Mouse (Mus musculus): Measurements from ENCODE around the gene 4930467E23Rik. TPM values are rescaled to one million over a fixed set of nuclear protein-coding genes. Genes with fewer than 3 reads are reported as not detected.
"Not testable (repeated sequence)": the region's sequence is repeated elsewhere in the genome, so short reads cannot be mapped to it uniquely, and the experiment has no call there.

4930467E23Rik gene
- polyA plus RNA-seq, 1 experiment from 2014 or later = not detected

DNA sequence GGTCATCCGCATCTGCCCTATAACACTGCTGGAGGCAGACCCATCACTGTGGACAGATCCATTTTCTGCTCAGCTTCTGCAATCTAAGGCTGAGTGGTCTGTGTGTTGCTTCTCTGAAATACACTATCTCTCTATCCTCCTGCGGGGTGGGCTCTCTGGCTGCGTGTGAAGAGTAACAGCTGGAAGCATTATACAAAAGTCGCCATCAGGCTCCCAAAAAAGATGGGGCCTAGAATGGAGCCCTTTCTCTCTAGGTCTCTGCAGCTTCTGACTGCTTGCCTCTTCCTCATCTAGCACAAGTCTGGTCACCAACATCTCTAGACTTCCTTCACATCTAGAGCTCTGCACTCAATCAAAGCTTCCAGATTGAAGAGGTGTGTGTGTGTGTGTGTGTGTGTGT is 50.8 kb downstream of the 4930467E23Rik start:
- H3K4me2 ChIP-seq; H3K27ac ChIP-seq (ENCODE audit: low read depth); H3K9me3 ChIP-seq (ENCODE audit: low read depth, low read length); H3K4me1 ChIP-seq (ENCODE audit: insufficient read depth); ATAC-seq (ENCODE audit: insufficient read depth); H3K9ac ChIP-seq; H3K4me3 ChIP-seq (ENCODE audit: low read depth, low read length); H3K27me3 ChIP-seq (ENCODE audit: insufficient read depth, low read length); H3K36me3 ChIP-seq (ENCODE audit: insufficient read depth): not testable (repeated sequence)
- peak; percentile 6 for DNase-seq
- 81% methylated on average over 4 of the region's 4 CpGs for WGBS

GRCm38 (mm10) chr8:19780658-19781057 is 51.3 kb downstream of the 4930467E23Rik start:
- not testable (repeated sequence) for H3K27me3 ChIP-seq (ENCODE audit: insufficient read depth, low read length); H3K4me3 ChIP-seq (ENCODE audit: low read depth, low read length); DNase-seq

GRCm38 (mm10) chr8:19781328-19782114 is 52.1 kb downstream of the 4930467E23Rik start:
- not testable (repeated sequence) for H3K27me3 ChIP-seq (ENCODE audit: insufficient read depth, low read length); ATAC-seq (ENCODE audit: insufficient read depth); DNase-seq; H3K36me3 ChIP-seq (ENCODE audit: insufficient read depth); H3K27ac ChIP-seq (ENCODE audit: low read depth); H3K4me3 ChIP-seq (ENCODE audit: low read depth, low read length); H3K4me1 ChIP-seq (ENCODE audit: insufficient read depth); H3K9ac ChIP-seq; H3K4me2 ChIP-seq; H3K9me3 ChIP-seq (ENCODE audit: low read depth, low read length)
- 90% methylated on average over 2 of the region's 5 CpGs for WGBS

More at GRCm38 (mm10) chr8:19780658-19781057, 51.3 kb downstream of the 4930467E23Rik start:
- not testable (repeated sequence) for H3K4me2 ChIP-seq; H3K4me1 ChIP-seq (ENCODE audit: insufficient read depth); H3K27ac ChIP-seq (ENCODE audit: low read depth); H3K9me3 ChIP-seq (ENCODE audit: low read depth, low read length); H3K36me3 ChIP-seq (ENCODE audit: insufficient read depth); H3K9ac ChIP-seq; ATAC-seq (ENCODE audit: insufficient read depth)

DNA sequence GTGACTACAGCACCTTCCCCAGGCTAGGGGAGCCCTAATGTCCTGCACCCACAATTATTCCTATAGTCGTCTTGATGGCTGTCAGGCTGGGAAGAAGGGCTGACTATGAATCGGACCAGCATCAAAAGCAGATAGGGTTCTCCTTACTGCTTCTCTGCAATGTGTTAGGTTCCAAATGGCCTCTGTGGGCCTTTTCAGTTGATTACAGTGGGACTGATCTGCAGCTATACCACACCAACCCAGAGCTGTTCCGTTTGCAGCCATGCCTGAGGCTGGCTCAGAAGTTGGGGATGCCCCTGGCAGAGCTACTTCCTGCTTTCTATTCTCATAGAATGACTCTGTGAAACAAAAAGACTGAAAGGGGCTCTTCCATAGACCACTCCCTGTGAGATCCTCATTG is 53.4 kb downstream of the 4930467E23Rik start:
- not testable (repeated sequence) for H3K27ac ChIP-seq (ENCODE audit: low read depth); ATAC-seq (ENCODE audit: insufficient read depth); H3K4me2 ChIP-seq; H3K4me3 ChIP-seq (ENCODE audit: low read depth, low read length); H3K4me1 ChIP-seq (ENCODE audit: insufficient read depth); DNase-seq; H3K9ac ChIP-seq; H3K9me3 ChIP-seq (ENCODE audit: low read depth, low read length); H3K27me3 ChIP-seq (ENCODE audit: insufficient read depth, low read length); H3K36me3 ChIP-seq (ENCODE audit: insufficient read depth)
- 75% methylated on average over 3 of the region's 3 CpGs for WGBS

- not testable (repeated sequence) for H3K36me3 ChIP-seq (ENCODE audit: insufficient read depth); H3K9ac ChIP-seq; DNase-seq; ATAC-seq (ENCODE audit: insufficient read depth); H3K4me1 ChIP-seq (ENCODE audit: insufficient read depth); H3K27me3 ChIP-seq (ENCODE audit: insufficient read depth, low read length); H3K27ac ChIP-seq (ENCODE audit: low read depth); H3K4me3 ChIP-seq (ENCODE audit: low read depth, low read length); H3K4me2 ChIP-seq; H3K9me3 ChIP-seq (ENCODE audit: low read depth, low read length)
- WGBS = no CpG with 5 or more reads among the region's 5 CpGs
Measured at GRCm38 (mm10) chr8:19783860-19784259, 54.5 kb downstream of the 4930467E23Rik start.

DNA sequence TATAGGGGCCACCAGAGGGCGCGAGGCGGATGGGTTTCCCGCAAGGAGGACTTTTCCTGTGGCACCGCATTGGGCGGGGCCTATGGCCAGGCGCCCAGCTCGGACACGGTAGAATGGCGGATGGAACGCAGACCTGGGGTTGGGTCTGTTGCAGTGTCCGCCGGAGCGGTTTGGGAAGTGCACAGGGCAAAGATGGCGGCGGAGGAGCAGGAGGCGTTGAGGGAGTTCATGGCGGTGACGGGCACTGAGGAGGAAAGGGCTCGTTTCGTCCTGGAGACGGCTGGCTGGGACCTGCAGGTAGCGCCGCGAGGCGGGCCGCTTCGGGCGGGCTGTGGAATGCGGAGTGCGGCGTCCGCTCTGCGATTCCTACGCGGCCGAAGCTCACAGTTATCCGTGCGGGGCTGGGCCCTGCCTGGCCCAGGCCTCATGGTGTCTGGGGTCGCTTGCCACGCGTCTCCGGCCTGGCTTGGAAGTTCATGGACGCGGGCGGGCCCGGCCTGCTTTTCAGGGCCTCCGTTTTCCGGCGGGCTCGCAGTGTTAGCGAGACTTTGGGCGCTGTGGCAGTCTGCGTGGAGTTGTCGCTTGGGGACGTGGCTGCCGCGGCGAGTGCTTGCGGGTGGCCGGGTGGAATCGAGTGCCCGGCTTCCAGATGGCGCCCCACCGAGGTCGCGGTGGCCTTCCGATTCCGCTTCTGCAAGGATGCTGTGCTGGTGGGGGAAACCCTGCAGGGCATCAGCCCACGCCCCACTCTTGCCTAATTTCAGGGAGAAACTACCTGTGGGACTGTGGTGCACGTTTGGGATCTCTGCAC is 55.4 kb downstream of the 4930467E23Rik start:
- not testable (repeated sequence) for H3K9me3 ChIP-seq (ENCODE audit: low read depth, low read length); H3K27me3 ChIP-seq (ENCODE audit: insufficient read depth, low read length); H3K4me1 ChIP-seq (ENCODE audit: insufficient read depth); H3K36me3 ChIP-seq (ENCODE audit: insufficient read depth)
- Histone ChIP-seq H3K9ac (peak overlapping the region; percentile 83), H3K4me2 (peak overlapping the region; percentile 50), H3K4me3 (ENCODE audit: low read depth, low read length) (peak overlapping the region; percentile 60), H3K27ac (ENCODE audit: low read depth) (peak overlapping the region; percentile 87; the same call in 1 of the 2 replicates)
- DNase-seq = peak; percentile 98
- TF ChIP-seq CTCF (IDR thresholded peaks at IDR 0.05; ENCODE audit: low read depth) = peak; percentile 54
- peak; percentile 100 for ATAC-seq (ENCODE audit: insufficient read depth)
- WGBS = 10% methylated on average over 64 of the region's 71 CpGs

GRCm38 (mm10) chr8:19792696-19793095 is 63.3 kb downstream of the 4930467E23Rik start:
- H3K36me3 ChIP-seq (ENCODE audit: insufficient read depth); ATAC-seq (ENCODE audit: insufficient read depth); H3K9me3 ChIP-seq (ENCODE audit: low read depth, low read length); H3K27me3 ChIP-seq (ENCODE audit: insufficient read depth, low read length); H3K27ac ChIP-seq (ENCODE audit: low read depth); H3K4me2 ChIP-seq; H3K9ac ChIP-seq; H3K4me3 ChIP-seq (ENCODE audit: low read depth, low read length); H3K4me1 ChIP-seq (ENCODE audit: insufficient read depth): not testable (repeated sequence)
- peak; percentile 5 for DNase-seq
- WGBS = 74% methylated on average over 7 of the region's 7 CpGs

Other genes with a start within 250 kb of the 4930467E23Rik start
- gene Defb7, start 234.5 kb upstream of the 4930467E23Rik start, polyA plus RNA-seq (2014; fragmentation: Nextera tagmentation; extraction: Ambion mirVana) = not detected in 2 replicates
- not detected in 2 replicates for gene Gm31371, start 173.8 kb downstream of the 4930467E23Rik start, polyA plus RNA-seq (2014; fragmentation: Nextera tagmentation; extraction: Ambion mirVana)

All from lung, embryonic 14.5 days (tissue).